Mouse (Mus musculus) brain, embryonic 14.5 days (tissue): ENCODE measurements around the gene Gm6592.

Experiments
- CTCF ChIP-seq: fragments of 200-500 bp; IDR thresholded peaks from 2 replicates; pipeline ENCODE4 v1.5.1; 2012; ENCODE audit warnings: inconsistent platforms, mild to moderate bottlenecking, moderate library complexity, borderline replicate concordance; ENCODE audit not compliant: insufficient read depth, insufficient read length; ENCODE audit errors: extremely low read depth
- POLR2A ChIP-seq: fragments of 200-500 bp; IDR thresholded peaks from 2 replicates; pipeline ENCODE4 v1.6.1; 2012; ENCODE audit warnings: mild to moderate bottlenecking, inconsistent platforms, borderline replicate concordance; ENCODE audit not compliant: poor library complexity, insufficient read depth, insufficient read length, severe bottlenecking; ENCODE audit errors: extremely low read depth

GRCm38 (mm10) chrX:8893182-8893651 lies 49.4 kb downstream of the Gm6592 start:
- TF ChIP-seq CTCF, result no peak
- no peak for TF ChIP-seq POLR2A
